Mouse (Mus musculus) megakaryocyte-erythroid progenitor cell, adult 5-6 weeks (primary cell): ENCODE measurements around the gene Irak4. TPM values are rescaled to one million over a fixed set of nuclear protein-coding genes. Genes with fewer than 3 reads are reported as not detected.
A peak's percentile ranks its signal among the peaks of the same experiment; 100 is the strongest.

ENCODE experiments used
- ATAC-seq: replicated peaks from 2 replicates; pipeline ENCODE4 v1.8.0; 2016; ENCODE audit warnings: mild to moderate bottlenecking, inconsistent platforms; ENCODE audit not compliant: severe bottlenecking, poor library complexity, low FRiP score, low TSS enrichment
- total RNA-seq, 2 experiments: library from RNA; stranded (forward) in 1 of 2; stranded (reverse) in 1 of 2; fragments of 200-1000, 215-1000 nt in 1 of 2; fragments of >200 nt in 1 of 2; fragmentation: Nextera tagmentation in 1 of 2; gene quantifications; 2 replicates each; pipeline ENCODE4 v1.2.3; 2014 to 2017

Gene Irak4
- total RNA-seq, 2 experiments from 2014 or later = 5.4 to 17.1 TPM

GRCm38 (mm10) chr15:94557442-94557841 is 14.0 kb downstream of the Irak4 start:
- ATAC-seq = peak; percentile 100

GRCm38 (mm10) chr15:94558895-94559656 is 15.6 kb downstream of the Irak4 start:
- no peak for ATAC-seq

GRCm38 (mm10) chr15:94564909-94565308 is 21.5 kb downstream of the Irak4 start:
- ATAC-seq = no peak

GRCm38 (mm10) chr15:94565854-94566253 is 22.4 kb downstream of the Irak4 start:
- peak; percentile 97 for ATAC-seq

- ATAC-seq = no peak
Measured at GRCm38 (mm10) chr15:94568496-94569182, 25.2 kb downstream of the Irak4 start.

- ATAC-seq = no peak
Measured at GRCm38 (mm10) chr15:94571501-94571900, 28.1 kb downstream of the Irak4 start.

- no peak for ATAC-seq
Measured at GRCm38 (mm10) chr15:94572746-94573145, 29.3 kb downstream of the Irak4 start.

GRCm38 (mm10) chr15:94574566-94575268 is 31.3 kb downstream of the Irak4 start:
- ATAC-seq = no peak

- ATAC-seq = no peak
Measured at GRCm38 (mm10) chr15:94582000-94582593, 38.7 kb downstream of the Irak4 start.

GRCm38 (mm10) chr15:94583153-94583552 is 39.7 kb downstream of the Irak4 start:
- no peak for ATAC-seq

GRCm38 (mm10) chr15:94584738-94585137 is 41.3 kb downstream of the Irak4 start:
- ATAC-seq = no peak

- ATAC-seq = no peak
Measured at GRCm38 (mm10) chr15:94587826-94588715, 44.6 kb downstream of the Irak4 start.

GRCm38 (mm10) chr15:94589219-94590075 is 46.0 kb downstream of the Irak4 start, which contains the start of gene Twf1:
Gene Twf1 (minus strand): TSS chr15:94589889.
- peak; percentile 99 for ATAC-seq

- ATAC-seq = no peak
Measured at GRCm38 (mm10) chr15:94590083-94590482, 46.6 kb downstream of the Irak4 start.

- ATAC-seq = no peak
Measured at GRCm38 (mm10) chr15:94591356-94591755, 47.9 kb downstream of the Irak4 start.

- no peak for ATAC-seq
Measured at GRCm38 (mm10) chr15:94593586-94593985, 50.1 kb downstream of the Irak4 start.

- ATAC-seq = no peak
Measured at GRCm38 (mm10) chr15:94600145-94600707, 56.8 kb downstream of the Irak4 start.

GRCm38 (mm10) chr15:94601339-94601738 is 57.9 kb downstream of the Irak4 start:
- peak; percentile 88 for ATAC-seq
